Mouse (Mus musculus) lung, postnatal 0 days (tissue): ENCODE results near the gene Wwc2. TPM values are rescaled to one million over a fixed set of nuclear protein-coding genes. Genes with fewer than 3 reads are reported as not detected.

Experiments used
- ATAC-seq: fragments of 200-750 bp; cut with Nextera tagmentation; 2 replicates; pipeline ENCODE4 v1.8.0; 2017; ENCODE audit warnings: moderate library complexity
- DNase-seq: peaks from one replicate; pipeline ENCODE4 v3.0.0-alpha.2; 2016; ENCODE audit warnings: low spot score
- H3K27ac ChIP-seq: fragments of 300-500 bp; sonication (generic); 2 replicates; pipeline ENCODE4 v1.5.1; 2014; ENCODE audit warnings: antibody characterized with exemption, mild to moderate bottlenecking, low read length, mixed read lengths
- H3K27me3 ChIP-seq: fragments of 300-500 bp; sonication (generic); replicated peaks from 2 replicates; pipeline ENCODE4 v1.6.1; 2014; ENCODE audit warnings: low read length, mixed read lengths; ENCODE audit not compliant: insufficient read depth
- H3K36me3 ChIP-seq: fragments of 300-500 bp; sonication (generic); 2 replicates; pipeline ENCODE4 v1.6.1; 2014; ENCODE audit warnings: low read length, mixed read lengths; ENCODE audit not compliant: insufficient read depth
- H3K4me1 ChIP-seq: fragments of 300-500 bp; sonication (generic); 2 replicates; pipeline ENCODE4 v1.6.1; 2014; ENCODE audit warnings: antibody characterized with exemption, low read depth, low read length, mixed read lengths; ENCODE audit not compliant: insufficient read depth
- H3K4me2 ChIP-seq: fragments of 300-500 bp; sonication (generic); replicated peaks from 2 replicates; pipeline ENCODE4 v1.6.1; 2014; ENCODE audit warnings: low read depth, mild to moderate bottlenecking, low read length, moderate library complexity, mixed read lengths
- H3K4me3 ChIP-seq: fragments of 300-500 bp; sonication (generic); 2 replicates; pipeline ENCODE4 v1.5.1; 2014; ENCODE audit warnings: low read depth, low read length
- H3K9ac ChIP-seq: fragments of 300-500 bp; sonication (generic); replicated peaks from 2 replicates; pipeline ENCODE4 v1.6.1; 2014; ENCODE audit warnings: low read depth, mild to moderate bottlenecking
- H3K9me3 ChIP-seq: fragments of 300-500 bp; sonication (generic); 2 replicates; pipeline ENCODE4 v1.6.1; 2016; ENCODE audit warnings: low read length, mixed read lengths
- CTCF ChIP-seq: IDR thresholded peaks from 2 replicates; pipeline ENCODE4 v1.5.1; 2016; ENCODE audit warnings: antibody characterized with exemption, mild to moderate bottlenecking
- EP300 ChIP-seq: IDR thresholded peaks from 2 replicates; pipeline ENCODE4 v1.6.1; 2016; ENCODE audit warnings: antibody characterized with exemption, mild to moderate bottlenecking, control low read depth
- WGBS: fragments of 180-500 bp; shearing (Covaris S2); extraction: QIAGEN DNeasy Blood & Tissue Kit; methylation state at CpG from one replicate; pipeline ENCODE4 v1.1.7; 2014; 5-methylcytosine and 5-hydroxymethylcytosine counted together
- polyA plus RNA-seq: library from polyadenylated mRNA; unstranded; fragments of >200 nt; fragmentation: Nextera tagmentation; extraction: Ambion mirVana; gene quantifications from 2 replicates; pipeline ENCODE4 v1.2.1, GENCODE M21; 2015

Gene Wwc2
- polyA plus RNA-seq, 1 experiment from 2014 or later, result 19.1 TPM

DNA sequence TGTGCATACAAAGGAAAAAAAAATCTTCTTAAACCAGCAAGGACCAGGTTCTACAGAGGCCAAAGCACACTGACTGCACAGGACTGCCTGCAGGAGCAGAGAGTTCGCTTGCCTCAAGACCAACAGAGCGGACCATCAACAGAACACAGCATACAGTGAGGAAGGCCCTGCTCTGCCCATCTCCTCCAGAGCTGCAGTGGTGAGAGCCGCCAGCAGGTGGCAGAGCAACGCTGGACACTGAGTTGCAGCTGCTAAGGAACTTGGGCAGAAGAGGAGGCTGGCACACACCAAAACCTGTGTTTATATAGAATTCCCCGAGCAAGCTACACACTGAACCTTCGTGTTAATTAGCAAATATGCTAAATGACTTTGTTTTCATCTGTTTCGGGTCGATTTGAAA, 123.7 kb downstream of the Wwc2 start:
- DNase-seq (peak; percentile 72), ATAC-seq (peak; percentile 80)
- no peak for TF ChIP-seq EP300
- peak; percentile 98 for TF ChIP-seq CTCF
- no peaks in the 10 kb centered on the region for H3K4me1 ChIP-seq
- no peak overlapping the region for H3K27ac ChIP-seq
- H3K4me2 ChIP-seq, result no peak overlapping the region
- H3K36me3 ChIP-seq, result peaks cover 27% of the 10 kb centered on the region
- H3K9ac ChIP-seq, result no peak overlapping the region
- no peak overlapping the region for H3K4me3 ChIP-seq
- no peaks in the 10 kb centered on the region for H3K27me3 ChIP-seq
- H3K9me3 ChIP-seq, result no peaks in the 10 kb centered on the region
- WGBS, result 23% methylated on average over 8 of the region's 8 CpGs

DNA sequence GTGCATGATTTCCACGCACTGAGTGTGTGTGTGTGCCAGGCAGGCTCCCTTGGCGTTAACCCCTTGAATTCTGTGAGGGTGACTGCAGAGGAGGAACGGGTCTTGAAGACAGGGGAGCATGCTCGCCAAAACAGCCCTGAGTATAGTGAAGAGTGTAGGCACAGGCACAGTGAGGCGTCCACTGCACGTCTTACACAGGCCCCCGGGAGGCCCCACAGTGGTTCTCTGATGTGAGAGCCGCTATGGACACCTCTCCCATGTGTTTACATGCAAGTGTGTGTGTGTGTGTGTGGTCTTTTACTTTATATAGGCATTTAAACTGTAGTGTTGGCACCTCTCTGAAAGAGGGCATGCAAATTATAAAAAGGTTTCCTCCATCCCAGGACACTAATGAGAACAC, 124.2 kb downstream of the Wwc2 start:
- Histone ChIP-seq H3K36me3 (peaks cover 27% of the 10 kb centered on the region), H3K27ac (no peak overlapping the region), H3K4me1 (no peaks in the 10 kb centered on the region), H3K9ac (no peak overlapping the region), H3K4me2 (no peak overlapping the region), H3K9me3 (no peaks in the 10 kb centered on the region), H3K27me3 (no peaks in the 10 kb centered on the region), H3K4me3 (no peak overlapping the region)
- DNase-seq (no peak), ATAC-seq (no peak)
- 85% methylated on average over 8 of the region's 8 CpGs for WGBS
- TF ChIP-seq CTCF, result no peak

DNA sequence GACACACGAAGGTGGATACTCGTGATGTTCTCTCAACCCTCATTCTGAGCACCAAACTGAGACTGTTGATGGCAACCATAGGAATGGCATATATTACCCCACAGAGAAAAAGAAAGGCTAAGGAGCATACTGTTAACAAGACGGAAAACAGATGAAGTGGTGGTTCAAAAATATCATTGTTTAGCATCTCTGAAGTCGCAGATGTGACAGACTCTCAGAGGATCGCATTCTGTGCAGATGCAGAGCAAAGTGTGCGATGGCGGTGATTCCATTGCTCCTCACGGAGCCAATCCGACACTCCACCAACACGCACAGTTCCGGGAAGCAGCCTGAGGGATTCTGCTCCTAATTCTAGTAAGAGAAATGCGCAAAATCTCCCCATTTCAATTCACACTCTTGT, 131.5 kb downstream of the Wwc2 start:
- no peak for DNase-seq
- Histone ChIP-seq H3K36me3 (peaks cover 31% of the 10 kb centered on the region; the same call in 1 of the 2 replicates), H3K27ac (no peak overlapping the region), H3K27me3 (no peaks in the 10 kb centered on the region), H3K4me1 (no peaks in the 10 kb centered on the region), H3K4me2 (no peak overlapping the region), H3K9ac (no peak overlapping the region), H3K9me3 (no peaks in the 10 kb centered on the region), H3K4me3 (no peak overlapping the region)
- TF ChIP-seq EP300, result no peak
- no peak for TF ChIP-seq CTCF
- 93% methylated on average over 12 of the region's 12 CpGs for WGBS
- ATAC-seq, result no peak

DNA sequence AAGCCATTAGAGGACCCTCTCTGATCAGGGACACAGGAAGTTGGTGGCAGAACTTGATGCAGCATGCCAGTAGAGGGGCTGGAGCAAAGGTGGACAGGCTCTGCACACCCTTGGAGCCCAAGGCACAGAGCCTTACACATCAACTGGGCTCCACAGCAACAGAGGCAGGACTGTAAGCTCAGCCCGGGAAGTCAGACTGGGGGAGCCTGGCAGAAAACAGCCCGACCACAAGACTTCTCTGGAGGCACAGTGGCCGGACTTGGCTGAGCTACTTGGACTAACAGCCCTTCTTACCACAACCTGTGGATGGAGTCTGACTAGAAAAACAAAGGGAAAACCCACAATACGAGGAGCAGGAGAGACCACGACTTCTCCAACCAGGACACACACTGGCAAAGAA, 137.4 kb downstream of the Wwc2 start:
- 81% methylated on average over 5 of the region's 5 CpGs for WGBS
- no peak for TF ChIP-seq CTCF
- no peak for TF ChIP-seq EP300
- no peak for ATAC-seq
- H3K4me2 ChIP-seq, result no peak overlapping the region
- no peak overlapping the region for H3K27ac ChIP-seq
- no peak overlapping the region for H3K4me3 ChIP-seq
- no peak for DNase-seq
- H3K27me3 ChIP-seq, result no peaks in the 10 kb centered on the region
- H3K9me3 ChIP-seq, result no peaks in the 10 kb centered on the region
- H3K9ac ChIP-seq, result no peak overlapping the region
- H3K4me1 ChIP-seq, result no peaks in the 10 kb centered on the region
- peaks cover 33% of the 10 kb centered on the region for H3K36me3 ChIP-seq

DNA sequence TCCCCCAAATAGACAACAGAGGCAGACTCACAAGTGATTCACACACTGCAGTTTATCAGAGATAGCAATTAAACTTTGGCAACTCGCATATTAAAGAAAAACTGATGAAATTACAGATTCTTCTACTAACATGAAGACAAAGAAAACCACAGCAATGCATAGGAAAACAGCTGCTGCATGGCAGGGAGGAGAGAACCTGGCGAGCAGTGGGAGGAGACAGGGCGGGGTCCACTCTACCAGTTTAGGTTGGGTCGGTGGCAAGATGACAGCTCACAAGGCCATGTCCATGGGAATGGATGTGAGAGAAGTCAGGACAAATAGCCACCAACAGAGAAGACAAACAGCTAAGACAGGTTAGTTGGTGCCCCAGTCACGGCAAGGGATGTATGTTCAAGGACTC, 138.0 kb downstream of the Wwc2 start:
- H3K9me3 ChIP-seq, result no peaks in the 10 kb centered on the region
- ATAC-seq, result no peak
- DNase-seq, result no peak
- no peaks in the 10 kb centered on the region for H3K27me3 ChIP-seq
- TF ChIP-seq EP300, result no peak
- TF ChIP-seq CTCF, result no peak
- H3K9ac ChIP-seq, result no peak overlapping the region
- no peak overlapping the region for H3K4me2 ChIP-seq
- peaks cover 27% of the 10 kb centered on the region for H3K36me3 ChIP-seq
- H3K27ac ChIP-seq, result peak overlapping the region; percentile 47; the same call in 1 of the 2 replicates
- H3K4me3 ChIP-seq, result 0 out of 2 replicates have a peak overlapping the region, but pooled peaks have one; percentile 17
- WGBS, result 71% methylated on average over 5 of the region's 5 CpGs
- no peaks in the 10 kb centered on the region for H3K4me1 ChIP-seq

DNA sequence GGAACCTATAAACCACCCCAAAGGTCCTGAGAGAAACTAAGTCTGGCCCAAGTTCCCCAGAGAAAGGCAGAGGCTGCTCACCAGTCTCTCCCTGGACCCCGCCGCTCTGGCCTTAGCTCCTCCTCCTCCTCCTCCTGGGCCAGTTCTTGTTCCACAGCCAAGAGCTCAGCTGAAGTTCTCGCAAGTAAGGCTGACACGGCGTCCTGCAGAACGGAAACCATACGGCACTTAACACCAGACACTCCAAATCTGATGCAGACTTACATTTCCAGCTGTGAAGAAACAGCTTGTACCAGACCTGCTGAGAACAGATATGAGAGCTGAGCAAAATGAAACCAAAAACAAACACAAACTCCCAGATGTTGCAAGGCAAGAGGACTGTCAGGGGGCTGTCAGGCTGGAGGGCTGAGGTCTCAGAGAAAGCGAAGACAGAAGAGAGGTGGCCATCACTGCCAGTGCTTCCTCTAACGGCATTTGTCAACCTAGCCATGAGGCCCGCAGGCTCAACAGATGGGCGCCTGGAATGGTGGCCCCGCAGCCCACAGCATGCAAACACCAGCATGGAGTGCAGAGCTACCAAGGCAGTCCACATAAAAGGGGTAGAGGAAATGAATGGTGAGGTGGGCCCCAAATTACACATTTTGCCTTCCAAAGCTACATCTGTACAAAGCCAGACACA, 138.8 kb downstream of the Wwc2 start:
- Histone ChIP-seq H3K36me3 (peaks cover 33% of the 10 kb centered on the region), H3K4me2 (peak overlapping the region; percentile 40), H3K4me1 (no peaks in the 10 kb centered on the region), H3K9ac (no peak overlapping the region), H3K27ac (peak overlapping the region; percentile 47), H3K4me3 (peak overlapping the region; percentile 17), H3K9me3 (no peaks in the 10 kb centered on the region), H3K27me3 (no peaks in the 10 kb centered on the region)
- 37% methylated on average over 12 of the region's 12 CpGs for WGBS
- ATAC-seq (peak; percentile 93), DNase-seq (peak; percentile 91)
- TF ChIP-seq CTCF, result no peak
- peak; percentile 61; the same call in 1 of the 2 replicates for TF ChIP-seq EP300
